Mouse (Mus musculus) liver (tissue): ENCODE data around the gene Uba52.
"Not testable (repeated sequence)": the region's sequence is repeated elsewhere in the genome, so short reads cannot be mapped to it uniquely, and the experiment has no call there.

Experiments used
- DNase-seq: peaks from one replicate; pipeline ENCODE4 v3.0.0-alpha.2; 2020; ENCODE audit warnings: mixed read lengths

Uba52 gene

DNA sequence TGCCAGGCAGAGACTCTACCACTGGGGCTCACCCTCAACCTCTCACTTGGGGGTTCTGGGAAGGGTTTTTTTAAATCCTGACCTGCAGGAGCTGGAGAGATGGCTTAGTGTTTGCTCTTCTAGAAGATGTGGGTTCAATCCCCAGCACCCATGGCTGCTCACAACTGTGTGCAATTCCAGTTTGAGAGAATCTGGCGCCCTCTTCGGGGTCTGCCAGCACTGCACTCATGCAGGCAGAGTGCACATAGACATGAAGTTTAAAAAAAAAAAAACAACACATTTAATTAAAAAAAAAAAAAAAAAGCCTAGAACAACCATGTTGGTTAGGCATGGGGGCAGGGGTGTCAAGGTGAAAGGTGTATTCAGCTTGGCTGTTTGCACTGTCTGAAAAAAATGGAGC, 19.7 kb upstream of the Uba52 start:
- DNase-seq = peak; percentile 35

DNA sequence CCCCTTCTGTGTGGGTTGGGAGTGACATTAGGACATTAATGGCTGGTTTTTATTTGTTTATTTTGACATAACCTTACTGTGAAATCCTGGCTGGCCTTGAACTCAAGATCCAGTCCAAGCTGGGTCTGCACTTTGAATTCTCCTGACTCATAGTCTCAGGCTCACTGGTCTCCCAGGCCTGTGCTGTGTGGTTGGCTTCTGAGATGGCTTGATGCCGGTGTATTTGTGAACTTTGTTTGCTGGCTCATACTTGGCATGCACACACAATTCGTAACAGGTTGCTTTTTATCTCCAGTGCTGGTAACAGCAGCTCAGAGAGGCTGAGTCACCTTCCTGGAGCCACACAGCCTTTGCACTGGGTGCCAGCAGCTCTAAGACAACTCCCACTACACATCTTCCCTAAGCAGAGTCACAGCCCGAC, 19.1 kb upstream of the Uba52 start:
- DNase-seq = peak; percentile 30

DNA sequence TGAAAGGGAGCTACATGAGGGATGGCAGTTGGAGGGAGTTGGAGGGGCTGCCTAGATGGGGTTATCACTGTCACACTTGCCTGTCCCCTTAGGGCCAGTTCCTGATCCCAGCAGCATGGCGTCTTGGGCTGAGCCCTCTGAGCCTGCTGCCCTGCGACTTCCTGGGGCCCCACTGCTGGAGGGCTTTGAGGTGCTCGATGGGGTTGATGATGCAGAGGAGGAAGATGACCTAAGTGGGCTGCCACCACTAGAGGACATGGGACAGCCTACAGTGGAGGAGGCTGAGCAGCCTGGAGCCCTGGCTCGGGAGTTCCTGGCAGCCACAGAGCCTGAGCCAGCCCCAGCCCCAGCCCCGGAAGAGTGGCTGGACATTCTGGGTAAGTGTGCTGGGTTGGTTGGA, 18.7 kb upstream of the Uba52 start:
- DNase-seq = no peak

DNA sequence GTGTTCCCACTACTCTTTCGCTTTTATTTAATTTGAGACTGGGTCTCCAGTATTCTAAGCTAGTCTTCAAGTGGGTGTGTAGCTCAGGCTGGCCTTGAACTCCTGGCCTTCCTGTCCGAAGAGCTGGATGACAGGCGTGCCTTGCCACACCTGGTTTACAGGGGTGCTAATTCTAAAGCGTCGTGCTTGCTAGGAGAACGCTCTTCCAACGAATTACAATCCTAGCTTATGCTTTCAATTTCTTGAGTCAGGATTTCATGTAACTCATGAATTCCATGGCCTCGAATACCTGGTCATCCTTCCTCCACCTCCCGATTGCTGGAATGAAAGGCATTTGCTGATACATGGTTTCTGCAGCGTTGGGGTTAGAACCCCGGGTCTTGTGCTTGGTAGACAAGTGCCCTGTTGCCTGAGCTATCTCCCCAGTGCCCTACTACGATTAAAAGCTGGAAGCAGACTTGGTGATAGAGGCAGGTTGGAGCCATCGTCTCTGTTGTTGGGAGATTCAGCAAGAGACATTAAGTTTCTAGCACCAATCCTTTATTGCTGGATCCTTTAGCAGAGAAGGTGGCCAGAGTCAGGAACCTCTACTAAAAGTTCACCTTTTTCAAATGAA, 17.7 kb upstream of the Uba52 start:
- DNase-seq = peak; percentile 43

DNA sequence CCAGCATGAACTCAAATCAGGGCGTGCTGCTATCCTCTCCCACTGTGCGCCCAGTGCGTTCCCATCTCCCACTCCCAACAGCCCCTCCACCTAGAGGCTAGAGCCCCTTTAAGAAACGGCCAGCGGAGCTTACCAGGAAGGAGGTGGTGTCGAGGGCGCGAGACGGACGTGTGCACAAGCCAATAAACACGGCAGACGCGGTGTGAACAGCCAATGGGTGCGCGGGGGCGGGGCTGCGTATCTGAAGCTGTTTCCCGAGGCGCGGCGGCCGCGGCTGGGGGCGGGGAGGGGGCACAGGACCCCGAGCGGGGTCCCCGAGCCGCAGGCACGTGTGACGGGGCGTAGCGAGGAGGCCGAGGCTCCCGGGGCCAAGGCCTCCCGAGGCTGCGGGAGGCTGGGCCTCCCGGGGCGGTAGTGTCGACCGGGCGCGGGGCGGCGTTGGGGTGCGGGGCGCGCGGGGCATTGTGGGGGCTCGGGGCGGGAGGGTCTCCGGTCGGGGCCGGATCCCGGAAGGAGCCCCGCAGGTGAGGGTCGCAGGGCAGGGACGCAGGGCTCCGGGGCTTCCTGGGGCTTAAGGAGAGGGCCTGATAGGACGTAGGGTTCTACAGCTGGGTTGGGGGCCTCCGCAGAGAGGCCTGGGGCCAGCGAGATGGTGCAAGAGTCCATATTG, 17.0 kb upstream of the Uba52 start, which contains the start of the genes Fkbp8 and Kxd1:
Fkbp8 (plus strand) TSS at position 213 of the 670 bp plus-strand sequence.
Kxd1 (minus strand) TSS at position 445 of the 670 bp plus-strand sequence.
- DNase-seq = peak; percentile 97

DNA sequence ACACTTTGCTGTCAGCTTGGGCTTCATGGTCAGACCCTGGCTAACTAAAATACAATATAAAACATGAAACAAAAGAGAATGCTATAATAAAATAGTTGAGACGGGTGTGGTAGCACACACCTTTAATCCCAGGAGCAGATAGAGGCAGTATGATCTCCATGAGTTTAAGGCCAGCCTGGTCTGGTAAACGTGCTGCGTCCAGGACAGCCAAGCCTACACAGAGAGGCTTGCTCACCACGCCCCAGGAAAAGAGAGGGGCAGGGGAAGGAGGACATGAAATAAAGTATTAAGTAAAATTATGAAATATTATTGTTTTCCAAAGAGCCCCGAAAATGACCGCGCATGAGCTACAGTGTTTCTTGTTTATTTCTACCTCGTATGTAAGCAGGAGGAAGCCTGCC, 16.5 kb upstream of the Uba52 start:
- peak; percentile 44 for DNase-seq

DNA sequence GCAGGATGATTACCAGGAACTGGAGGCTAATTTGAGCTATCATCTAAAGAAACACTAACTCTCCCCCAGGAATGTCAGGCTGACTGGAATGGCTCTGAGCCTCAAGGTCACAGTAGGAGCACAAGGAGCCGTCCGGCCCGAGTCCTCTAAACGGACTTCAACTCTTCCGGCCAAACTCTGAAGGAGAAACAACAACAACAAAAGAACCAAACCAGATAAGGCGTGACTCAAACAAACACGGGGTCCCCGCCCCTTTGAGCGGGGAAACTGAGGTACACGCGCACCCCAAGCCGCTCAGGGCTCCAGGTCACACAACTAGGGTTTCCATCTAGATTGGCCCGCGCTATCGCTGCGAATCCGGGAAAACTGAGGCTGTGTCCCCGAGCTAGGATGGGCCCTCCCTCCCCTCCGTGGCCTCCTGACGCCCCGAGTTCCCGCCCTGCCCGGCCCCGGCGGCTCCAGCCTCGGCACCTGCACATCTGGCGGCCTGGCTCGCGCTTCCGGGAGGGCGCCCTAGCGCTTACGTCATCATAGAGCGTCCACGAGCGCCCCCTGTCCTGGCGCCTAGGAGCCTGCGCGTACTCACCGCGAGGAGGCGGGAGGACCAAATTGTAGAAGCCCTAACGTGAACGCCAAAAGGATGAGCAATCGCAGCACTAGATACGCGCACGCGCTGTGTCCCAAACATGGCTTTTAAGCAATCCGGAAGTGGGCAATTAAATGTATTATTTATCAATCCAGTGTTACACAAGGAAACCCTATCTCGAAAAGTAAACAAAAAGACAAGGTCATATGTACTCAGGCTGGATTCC, 12.2 kb upstream of the Uba52 start:
- DNase-seq = peak; percentile 98

DNA sequence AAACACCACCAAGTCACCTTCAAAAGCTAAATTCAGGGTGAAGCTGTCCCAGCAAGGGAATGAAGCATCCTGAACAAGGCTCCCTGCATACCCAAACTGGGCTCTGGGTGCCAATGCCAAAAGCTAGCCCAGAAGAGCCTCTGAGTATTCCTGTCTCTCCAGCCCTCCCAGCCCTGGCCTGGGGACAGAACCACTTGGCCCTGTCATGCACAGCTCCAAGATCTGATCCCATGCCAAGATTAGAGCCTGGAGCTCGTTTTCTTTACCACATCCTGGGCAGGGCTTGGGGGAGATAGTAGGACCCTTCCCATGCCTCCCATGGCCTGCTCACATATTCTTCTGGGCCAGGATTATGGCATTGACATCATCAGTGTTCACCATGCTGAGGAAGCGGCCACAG, 9.0 kb upstream of the Uba52 start:
- DNase-seq = no peak

DNA sequence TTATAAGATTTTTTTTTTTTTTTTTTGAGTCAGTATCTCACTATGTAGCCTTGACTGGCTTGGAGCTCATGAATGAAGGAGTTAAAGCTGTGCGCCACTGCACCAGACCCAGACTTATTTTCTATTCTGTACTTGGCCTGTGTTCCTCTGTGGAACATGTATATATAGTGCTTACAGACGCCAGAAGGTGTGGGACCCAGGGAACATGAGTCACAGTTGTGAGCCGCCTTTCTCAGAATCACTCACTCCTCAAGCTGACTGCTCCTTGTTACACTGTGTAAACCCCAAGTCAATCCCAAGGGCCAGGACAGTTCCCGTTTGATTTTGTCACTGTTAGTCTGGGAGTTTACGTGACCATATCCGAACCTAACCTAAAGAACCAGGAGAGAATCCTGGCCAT, 8.4 kb upstream of the Uba52 start:
- no peak for DNase-seq

DNA sequence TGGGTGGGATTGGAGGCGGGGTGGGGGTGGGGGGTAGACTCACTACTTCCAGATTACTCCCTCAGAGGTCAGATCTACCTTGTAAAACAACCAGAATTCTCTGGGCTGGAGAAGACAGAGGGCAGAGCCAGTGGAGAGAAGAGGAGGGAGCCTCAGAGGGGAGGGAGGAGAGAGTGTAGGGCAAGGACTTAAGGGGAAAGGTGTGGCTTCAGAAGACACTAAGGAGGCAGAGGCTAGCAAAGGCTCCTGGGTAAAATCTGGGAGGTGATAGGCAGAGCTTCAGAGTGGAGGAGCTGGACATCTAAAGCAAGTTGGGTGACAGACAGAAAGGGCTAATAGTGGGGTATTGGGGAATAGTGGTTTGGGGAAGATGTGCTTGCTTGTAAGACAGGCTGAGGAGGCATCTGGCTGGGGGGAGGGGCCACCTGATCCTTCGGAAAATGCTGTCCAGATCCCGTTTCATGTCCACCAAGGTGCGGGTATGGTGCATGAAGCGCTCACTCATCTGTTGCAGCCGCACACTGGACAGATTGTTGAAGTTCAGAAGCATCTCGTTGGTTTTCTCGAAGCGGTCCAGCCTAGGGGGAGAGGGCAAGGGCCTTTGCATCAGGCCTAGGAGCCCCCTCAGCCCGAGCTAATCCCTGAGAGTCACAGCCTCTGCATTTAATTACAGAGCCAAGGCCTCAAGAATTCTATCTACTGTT, 7.5 kb upstream of the Uba52 start:
- DNase-seq = no peak

DNA sequence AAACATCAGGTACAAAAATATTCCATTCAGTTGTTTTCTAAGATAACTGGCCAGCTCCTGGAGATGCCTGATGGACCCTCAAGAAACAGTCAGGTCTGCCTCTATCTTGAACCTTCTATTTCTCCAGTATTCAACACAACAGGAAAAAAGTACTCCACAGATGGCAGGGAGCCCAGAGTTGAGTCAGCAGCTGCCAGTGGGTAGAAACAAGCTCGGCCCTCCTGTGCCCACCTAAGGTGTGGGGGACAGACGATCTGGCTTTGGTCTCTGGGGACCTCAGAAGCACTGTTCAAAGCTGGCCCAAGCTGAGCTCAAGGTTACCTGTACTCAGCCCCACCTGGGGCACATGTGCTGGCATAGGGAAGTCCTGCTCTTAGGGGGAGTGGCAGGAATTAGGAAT, 2.8 kb upstream of the Uba52 start:
- DNase-seq = no peak

DNA sequence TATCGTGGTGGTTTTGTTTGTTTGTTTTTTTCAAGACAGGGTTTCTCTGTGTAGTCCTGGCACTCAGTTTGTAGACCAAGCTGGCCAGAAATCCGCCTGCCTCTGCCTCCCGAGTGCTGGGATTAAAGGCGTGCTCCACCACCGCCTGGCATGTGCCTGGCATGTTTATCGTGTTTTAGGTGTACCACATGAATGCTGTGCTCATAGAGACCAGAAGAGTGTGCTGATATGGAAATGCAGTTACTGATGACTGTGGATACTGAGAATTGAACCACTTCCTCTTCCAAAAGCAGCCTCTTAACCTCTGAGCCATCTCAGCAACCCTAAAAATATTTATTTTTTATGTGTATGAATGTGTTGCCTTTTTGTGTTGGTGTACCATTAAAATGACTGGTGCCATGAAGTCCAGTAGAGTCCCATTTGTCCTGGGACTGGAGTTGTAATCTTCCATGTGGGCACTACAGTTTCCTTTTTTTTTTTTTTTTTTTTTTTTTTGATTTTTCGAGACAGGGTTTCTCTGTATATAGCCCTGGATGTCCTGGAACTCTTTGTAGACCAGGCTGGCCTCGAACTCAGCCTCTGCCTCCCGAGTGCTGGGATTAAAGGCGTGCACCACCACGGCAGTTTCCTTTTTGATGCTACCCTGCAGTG, 1.8 kb upstream of the Uba52 start:
- DNase-seq = no peak

DNA sequence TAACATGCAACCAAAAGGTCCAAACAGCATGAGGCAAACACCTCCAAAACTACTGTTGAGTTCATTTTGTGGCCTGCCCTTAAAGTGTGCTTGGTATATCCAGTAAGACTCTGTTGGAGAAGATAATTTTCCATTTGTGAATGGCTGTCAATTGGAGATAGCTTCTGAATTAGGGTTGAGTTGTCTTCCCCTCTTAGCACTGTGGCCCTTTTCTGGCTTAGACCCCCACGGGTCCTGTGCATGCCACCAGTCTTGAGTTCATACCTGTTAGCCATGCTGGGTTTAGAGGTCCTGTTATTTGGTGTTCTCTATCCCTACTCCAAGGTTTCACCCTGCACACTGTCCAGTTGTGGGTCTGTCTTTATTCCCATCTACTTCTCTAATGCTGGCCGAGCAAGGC, 1.2 kb upstream of the Uba52 start:
- DNase-seq = no peak

DNA sequence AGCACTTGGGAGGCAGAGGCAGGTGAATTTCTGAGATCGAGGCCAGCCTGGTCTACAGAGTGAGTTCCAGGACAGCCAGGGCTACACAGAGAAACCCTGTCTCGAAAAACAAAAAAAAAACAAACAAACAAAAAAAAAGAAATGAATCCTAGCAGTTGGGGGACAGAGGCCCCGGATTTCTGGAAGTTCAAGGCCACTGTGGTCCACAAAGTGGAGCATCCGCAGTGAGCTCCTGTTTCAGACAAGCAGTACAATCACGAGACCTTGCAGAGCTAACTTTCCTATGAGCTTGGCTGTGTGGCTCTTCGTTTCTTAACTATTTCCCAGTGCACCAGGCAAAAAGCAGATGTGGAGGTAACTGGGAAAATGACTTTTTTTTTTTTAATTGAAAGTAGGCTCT, 573 bp upstream of the Uba52 start:
- DNase-seq = not testable (repeated sequence)

DNA sequence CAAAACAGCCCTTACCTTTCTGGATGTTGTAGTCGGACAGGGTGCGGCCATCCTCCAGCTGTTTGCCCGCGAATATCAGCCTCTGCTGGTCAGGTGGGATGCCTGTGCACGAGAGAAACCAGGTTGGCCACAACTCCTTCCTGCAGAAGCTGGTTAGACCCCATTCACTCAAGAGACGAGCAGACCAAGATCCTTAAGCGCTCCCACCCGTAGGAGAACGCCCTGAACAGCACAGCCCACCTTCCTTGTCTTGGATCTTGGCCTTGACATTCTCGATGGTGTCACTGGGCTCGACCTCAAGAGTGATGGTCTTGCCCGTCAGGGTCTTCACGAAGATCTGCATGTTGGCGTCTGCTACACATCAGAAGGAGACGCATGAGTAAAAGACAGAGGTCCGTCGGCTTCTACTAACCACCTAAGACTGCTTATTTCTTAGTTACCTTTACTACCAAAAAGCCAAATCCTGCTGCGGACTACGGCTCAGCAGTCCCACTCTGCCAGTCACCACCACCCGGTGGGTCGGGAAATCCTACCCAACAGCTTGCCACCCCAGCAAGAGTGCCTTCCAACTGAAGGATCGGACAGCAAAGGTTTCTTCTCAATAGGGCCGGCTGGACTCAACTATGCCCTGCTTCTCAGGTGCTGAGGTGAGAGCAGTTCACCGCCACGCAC, 1.2 kb downstream of the Uba52 start:
- DNase-seq = no peak

DNA sequence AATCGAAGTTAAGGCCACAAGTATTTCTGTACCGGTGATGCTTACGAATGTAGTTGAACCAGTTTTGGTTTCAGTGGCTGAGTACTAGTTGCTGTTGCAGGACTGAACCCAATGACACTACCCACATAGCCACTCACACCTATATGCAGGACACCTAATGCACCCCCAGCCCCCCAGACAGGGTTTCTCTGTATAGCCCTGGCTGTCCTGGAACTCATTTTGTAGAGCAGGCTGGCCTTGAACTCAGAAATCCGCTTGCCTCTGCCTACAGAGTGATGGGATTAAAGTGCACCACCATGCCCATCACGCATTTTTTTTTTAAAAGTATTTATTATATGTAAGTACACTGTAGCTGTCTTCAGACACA, 3.6 kb downstream of the Uba52 start:
- no peak for DNase-seq

DNA sequence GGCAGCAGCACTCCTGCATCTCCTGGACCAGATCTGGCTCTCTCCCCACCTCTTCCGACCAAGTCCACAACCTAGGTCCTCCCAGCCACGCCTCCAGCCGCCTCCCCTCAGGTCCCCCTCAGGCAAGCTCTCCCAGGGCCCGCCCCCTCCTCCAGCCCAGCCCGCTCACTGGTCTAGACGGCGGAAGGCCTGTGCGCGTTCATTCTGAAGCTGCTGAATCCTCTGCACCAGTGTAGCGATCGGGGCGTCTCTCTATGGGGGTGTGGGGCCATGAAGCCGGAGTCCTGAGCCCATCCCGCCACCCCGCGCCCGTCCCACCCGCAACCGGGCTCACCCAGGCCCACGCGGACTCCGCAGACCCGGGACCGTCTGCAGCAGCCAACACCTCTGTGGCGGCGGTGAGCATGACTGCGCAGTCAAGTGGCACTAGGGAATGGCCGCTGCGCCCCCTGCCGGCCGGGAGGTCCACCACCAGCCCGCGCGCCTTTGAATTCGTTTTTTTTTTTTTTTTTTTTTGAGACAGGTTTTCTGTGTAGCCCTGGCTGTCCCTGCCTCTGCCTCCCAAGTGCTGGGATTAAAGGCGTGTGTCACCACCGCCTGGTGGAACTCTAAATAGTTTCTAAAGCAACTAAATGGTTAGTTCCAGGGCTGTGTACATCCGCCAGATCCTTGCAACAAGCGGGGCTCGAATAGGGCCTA, 4.1 kb downstream of the Uba52 start, which contains the start of gene Rex1bd:
Rex1bd (minus strand) TSS at position 425 of the 699 bp plus-strand sequence.
- peak; percentile 95 for DNase-seq

DNA sequence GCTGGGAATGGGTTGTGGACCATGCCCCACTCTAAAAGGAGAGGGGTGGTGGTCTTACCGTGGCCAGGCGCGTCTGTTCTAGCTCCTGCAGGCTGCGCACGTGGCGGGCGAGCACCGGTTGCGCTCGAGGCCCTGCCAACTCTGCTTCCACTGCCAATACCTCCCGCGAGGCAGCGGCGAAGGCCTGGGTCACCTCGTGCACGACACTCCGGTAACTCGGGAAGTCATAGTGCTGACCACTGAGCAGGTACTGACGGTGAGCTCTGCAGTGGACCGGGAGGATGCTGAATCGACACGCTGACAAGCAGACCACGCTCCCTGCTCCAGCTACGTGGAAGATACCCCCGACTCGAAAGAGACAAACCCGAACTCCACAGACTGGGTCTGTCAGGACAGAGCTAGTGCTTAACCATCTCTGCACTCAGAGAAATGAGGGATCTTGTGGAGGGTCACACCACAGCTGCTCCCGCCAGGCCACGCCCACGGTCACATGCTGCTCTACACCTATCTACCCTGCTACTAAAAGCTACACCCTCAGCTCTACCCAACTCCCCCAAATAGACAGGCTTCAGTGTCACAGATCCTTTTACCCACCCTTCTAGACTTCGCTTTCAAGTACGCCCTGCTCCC, 4.8 kb downstream of the Uba52 start:
- no peak for DNase-seq

DNA sequence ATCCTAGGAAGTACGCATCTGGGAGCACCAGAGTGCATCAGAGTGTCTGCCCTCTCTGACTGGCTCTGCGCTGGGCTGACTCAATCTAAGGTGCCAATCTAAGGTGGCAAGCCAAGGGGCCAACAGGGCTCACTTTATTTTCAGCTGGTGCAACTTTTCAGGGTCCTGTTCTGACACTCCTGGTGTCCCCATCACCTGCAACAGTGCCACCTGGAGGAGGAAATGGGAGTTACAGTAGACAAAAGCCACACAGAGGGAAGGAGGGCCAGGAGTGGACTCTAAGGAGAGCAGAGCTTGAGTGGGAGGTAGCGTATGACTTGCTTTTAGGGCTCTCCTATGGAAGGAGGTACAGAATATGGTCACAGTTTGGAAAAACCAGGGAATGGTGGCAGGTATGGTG, 5.8 kb downstream of the Uba52 start:
- DNase-seq = peak; percentile 85

DNA sequence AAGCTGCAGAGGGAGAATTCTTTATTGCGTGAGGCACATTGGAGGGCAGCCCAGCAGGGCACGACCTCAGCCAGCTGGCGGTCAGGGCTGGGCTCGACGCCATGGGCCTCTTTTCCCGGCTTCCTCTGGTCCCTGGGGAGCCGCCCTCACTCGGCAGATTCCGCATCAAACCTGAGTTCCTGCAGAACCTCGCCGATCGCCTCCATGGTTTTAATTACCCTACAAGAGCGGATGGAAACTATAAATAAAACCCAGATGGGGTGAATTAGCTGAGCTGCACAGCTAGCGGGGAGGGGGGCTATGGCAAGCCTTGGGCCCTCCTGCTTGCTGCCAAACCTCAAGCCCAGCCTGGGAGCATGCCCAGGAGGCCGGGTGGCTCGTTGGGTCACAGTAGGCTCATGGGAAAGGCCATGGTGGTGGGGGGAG, 6.3 kb downstream of the Uba52 start:
- DNase-seq = no peak
